Mouse (Mus musculus) erythroblast, adult 5-6 weeks (primary cell): Measurements from ENCODE around the gene Cdk2ap2. TPM values are rescaled to one million over a fixed set of nuclear protein-coding genes. Genes with fewer than 3 reads are reported as not detected.
"Not testable (repeated sequence)": the region's sequence is repeated elsewhere in the genome, so short reads cannot be mapped to it uniquely, and the experiment has no call there.

Experiments used
- ATAC-seq: replicated peaks from 2 replicates; pipeline ENCODE4 v1.8.0; 2016; ENCODE audit warnings: moderate number of reproducible peaks, mild to moderate bottlenecking, moderate TSS enrichment, inconsistent platforms; ENCODE audit not compliant: poor library complexity, low FRiP score, severe bottlenecking
- total RNA-seq, 2 experiments: library from RNA; stranded (forward) in 1 of 2; stranded (reverse) in 1 of 2; fragments of 150-400 nt in 1 of 2; fragments of 200-764, 138-1000 nt in 1 of 2; gene quantifications; 2 replicates each; pipeline versions ENCODE4 v1.2.3 to v1.2.4; 2015 to 2017; ENCODE audit warnings: low replicate concordance in 2 of 2

Gene Cdk2ap2
- total RNA-seq, 2 experiments from 2014 or later: 18.7 to 51.9 TPM

DNA sequence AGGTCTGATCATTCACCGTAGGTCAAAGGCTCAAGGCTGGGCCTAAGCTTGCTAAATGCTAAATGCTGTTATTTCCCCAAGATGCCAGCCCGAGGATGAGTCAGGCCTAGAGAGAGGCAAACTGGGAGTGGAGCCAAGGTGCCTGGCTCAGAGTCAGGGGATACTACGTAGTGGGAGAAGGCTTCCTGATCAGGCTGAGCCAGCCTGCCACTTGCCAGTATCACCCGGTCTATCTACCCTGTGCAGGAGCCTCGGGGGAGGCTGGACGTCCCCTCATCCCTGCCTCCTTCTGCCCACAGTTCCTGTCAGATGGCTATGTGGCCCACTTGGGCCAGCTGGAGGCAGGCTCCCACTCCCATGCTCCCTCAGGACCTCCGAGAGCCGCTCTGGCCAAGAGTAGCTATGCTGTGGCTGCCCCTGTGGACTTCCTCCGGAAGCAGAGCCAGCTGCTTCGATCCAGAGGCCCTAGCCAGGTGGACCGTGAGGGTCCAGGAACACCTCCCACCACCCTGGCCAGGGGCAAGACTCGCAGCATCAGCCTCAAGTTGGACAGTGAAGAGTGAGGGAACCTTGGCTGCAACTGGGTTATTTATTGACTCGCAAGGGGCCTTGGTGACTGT, 16.3 kb downstream of the Cdk2ap2 start:
- peak; percentile 88 for ATAC-seq

DNA sequence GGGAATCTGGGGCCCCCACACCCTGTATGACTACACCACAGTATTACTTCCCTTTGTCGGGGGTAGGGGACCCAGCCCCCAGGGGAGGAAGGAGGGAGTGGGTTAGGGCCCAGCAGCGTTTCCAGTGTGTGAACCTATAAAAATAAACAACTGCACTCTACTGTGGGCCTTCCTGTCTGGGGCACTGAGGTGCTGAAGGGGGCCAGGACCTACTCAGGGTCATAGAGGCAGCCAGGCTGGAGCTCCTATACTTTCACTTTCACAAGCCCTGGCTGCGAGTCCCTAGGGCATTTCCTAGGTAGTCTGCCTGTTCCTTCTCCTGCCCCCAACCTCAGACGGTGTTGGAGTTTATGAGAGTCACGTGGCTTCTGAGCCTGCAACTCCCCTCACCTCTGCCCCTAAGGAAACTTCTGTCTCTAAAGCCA, 16.8 kb downstream of the Cdk2ap2 start:
- peak; percentile 27 for ATAC-seq

DNA sequence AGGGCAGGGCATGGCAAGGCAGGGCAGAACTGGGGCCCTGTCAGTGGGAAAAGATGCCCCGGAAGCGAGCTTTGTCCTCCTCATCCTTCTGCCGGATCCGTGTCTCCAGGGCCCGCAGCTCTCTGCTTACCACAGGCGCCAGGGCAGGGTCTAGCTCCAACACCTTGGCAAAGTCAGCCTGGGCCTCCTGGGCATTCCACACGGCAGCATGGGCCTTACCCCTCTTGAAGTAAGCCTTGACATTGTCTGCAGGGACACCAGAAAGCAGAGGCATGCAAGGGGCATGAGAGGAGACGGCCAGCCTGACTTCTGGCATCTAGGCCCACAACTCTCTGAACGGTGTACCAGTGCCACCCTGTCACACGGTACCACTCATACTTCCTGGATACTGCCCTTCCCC, 17.6 kb downstream of the Cdk2ap2 start:
- no peak for ATAC-seq

DNA sequence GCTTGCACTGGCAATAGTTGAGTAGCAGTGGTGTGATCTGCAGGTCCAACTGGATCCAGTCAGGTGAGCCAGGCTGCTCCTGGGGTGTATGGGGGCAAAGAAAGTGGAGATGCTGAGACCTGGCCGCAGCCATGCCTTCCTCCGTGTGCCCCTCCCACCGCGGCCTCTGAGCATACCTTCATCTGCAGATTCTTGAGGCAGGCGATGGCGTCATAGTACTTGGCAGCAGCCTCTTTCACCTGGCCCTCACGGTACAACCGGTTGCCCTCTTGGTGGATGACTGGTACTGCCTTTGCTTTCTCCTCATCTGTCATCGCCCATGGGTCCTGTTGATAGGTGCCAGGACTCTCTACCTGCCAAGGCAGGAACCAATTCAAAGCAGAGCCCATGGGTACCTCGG, 18.2 kb downstream of the Cdk2ap2 start:
- ATAC-seq: no peak

DNA sequence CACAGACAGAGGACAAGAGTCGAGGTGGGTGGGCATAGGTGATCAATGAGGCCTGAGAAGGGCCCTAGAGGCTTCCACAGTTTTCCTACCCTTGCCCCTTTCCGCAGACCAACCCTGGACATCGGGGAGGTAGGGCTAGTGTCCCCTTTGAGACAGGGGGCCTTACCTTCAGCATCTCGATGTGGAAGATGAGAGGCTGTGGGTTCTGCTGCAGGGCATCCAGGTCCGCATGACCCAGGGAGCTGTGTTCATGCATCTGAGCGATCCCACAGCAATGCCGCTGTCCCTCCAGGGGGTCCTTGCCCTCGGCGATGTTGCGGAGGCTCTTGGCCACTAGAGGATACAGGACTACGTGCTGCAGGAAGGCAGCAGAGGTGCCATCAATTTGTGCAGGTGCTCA, 18.8 kb downstream of the Cdk2ap2 start:
- no peak for ATAC-seq

DNA sequence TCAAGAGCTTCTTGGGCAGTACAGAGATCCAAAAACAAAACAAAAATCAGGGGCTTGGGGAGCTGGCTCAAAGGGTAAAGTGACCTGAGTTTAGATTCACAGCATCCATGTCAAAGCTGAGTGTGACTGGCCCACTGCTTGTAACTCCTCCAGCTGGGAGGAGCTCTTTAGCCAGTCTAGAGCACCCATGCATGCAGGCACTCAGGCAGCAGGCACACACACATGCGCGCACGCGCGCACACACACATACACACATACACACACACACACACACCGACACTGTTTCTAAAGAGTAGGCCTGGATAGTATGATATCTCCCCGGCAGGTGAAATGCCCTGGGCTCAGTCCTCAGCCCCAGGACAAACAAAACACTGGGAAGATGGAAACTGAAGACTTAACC, 20.0 kb downstream of the Cdk2ap2 start:
- no peak for ATAC-seq

DNA sequence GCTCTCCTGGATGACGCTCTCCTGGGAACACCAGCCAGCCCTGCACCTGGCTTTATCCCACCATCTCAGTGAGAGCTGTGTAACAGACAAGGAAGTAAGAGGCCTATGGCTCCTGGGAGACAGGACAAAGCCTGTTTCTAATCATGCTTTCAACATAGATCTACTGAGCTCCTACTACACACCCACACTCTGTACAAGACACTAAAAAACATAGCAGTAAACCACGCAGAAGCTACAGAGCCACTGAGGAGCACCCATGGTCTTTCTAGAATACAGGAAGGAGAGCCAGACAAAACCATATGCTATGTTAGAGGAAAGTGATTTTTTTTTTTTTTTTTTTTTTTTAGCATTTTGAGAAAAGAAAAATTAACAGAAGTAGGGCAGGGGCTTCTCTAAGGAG, 21.4 kb downstream of the Cdk2ap2 start:
- ATAC-seq: no peak

DNA sequence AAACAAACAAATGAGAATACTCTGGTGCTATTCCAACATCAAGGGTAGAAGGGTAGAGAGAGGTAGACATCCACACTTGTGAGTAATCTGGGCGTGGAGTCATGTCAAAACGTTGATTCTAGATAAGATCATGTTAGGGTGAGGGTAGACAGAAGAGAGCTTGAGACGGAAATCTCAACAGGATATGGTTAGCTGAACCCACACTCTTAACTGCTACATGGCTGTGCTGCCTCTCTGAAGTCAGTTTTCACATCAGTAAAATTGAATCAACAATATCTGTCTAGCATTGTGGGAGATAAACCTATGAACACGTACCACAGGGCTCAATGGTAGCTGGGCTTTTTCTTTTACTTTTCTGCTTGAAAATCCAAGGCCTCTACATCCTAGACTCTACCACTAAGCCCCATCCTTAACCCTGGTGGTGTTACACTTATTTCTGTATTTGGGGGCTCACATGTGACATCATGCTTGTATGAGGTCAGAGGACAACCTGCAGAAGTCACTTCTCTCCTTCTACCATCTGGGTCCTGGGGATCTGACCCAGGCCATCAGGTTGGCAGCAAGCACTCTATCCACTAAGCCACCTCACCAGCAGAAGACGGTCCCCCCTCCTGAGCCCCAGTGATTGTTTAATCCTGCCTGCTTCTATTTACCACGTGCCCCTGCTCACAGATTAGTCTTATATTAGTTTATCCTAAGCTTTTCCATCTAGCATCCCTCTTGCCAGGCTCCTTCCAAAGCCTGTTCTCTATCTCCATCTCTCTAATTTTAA, 22.9 kb downstream of the Cdk2ap2 start:
- no peak for ATAC-seq

DNA sequence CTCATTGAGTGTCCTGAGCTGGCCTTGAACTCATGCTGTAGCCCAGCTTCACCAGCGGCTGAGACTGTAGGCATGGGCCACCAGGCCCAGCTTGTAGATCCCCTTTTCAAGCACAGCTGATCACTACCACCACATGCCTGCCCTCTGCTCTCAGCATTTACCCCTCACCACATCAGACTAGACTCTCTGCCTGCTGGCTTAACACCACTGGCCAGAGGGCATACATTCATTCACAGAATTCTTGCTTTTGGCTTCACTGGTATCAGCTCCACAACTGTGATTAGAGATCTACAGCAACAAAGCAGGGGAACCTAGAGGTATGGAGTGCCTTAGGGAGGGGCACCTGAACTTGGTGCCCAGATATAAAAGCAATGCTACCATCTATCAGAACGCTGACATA, 23.5 kb downstream of the Cdk2ap2 start:
- ATAC-seq: no peak

DNA sequence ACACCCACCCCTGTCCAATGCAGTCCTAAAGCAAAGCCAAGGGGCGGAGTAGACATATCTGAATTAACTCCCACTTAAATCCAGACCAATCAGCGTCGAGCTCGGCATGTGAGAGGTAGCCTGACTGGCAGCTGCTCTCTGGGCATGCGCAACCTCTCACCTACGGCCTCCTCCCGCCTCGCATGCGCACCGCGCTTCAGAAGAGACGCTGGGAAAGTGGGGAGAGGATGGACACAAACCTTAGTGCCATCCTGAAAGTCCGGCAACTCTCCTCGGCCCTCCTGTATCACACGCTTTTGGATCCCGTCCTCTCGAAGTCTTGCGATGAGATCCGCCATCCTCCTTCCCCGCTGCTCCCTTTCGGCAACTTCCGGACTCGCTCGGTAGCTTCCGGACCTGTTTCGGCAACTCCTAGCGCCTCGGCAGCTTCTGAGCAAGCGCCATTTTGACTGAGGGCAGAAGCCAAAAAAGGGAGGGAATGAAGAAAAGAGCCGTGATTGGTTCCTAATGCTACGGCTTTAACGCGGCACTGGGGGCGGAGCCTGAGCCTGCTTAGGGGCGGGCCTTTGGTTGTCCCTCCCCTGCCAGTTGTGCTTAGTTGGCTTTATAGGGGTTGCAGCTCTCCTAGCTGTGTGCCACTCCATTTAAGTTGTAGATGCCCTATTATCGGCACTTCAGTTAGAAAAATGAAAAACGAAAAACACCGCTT, 24.3 kb downstream of the Cdk2ap2 start:
- peak; percentile 76 for ATAC-seq

DNA sequence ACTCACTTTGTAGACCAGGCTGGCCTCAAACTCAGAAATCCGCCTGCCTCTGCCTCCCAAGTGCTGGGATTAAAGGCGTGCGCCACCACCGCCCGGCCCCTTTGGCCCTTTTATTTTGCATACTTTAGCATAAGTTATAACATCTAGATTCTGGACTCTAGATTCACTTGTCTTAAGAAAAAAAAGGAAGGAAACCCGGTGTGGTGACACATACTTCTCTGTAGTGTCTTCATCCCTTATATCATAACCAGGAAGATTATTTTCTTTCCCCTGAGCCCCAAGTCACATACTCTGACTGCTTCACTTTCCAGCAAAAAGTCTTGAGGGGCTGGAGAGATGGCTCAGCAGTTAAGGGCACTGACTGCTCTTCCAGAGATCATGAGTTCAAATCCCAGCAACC, 24.9 kb downstream of the Cdk2ap2 start:
- ATAC-seq: not testable (repeated sequence)

DNA sequence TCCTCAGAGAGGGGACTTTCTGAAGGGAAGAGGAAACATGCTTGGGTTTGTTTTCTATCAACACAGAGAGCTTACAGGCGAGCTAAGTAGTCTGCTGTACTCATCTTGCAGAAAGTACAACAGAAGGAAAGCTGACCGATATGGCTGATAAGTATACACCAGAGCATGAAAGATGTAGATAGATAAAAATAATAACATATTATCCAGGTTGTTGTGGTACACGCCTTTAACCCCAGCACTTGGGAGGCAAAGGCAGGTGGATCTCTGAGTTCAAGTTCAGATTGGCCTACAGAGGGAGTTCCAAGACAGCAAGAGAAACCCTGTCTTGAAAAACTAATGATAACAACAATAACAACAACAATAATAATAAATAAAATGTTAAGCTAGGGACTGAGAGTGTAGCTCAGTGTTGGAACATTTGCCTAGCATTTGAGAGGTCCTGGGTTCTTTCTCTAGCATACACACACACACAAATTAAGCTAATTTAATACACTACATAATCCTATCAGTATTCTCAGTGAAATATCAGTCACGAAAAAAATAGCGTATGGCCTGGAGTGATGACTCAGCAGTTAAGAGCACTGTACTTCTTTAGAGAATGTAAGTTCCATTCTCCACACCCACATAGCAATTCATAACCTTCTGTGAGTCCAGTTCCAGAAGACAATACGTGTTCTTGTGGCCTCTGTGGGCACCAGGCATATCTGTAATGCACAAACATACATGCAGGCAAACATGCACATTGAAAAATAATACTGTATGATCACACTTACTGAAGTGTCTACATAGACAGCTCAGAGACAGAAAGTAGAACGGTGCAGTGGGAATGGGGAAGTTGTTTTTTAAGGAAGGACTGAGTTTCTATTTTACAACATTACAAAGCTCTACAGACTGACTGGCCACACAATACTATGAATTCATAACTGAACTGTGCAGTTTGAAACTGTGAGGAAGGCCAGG, 25.7 kb downstream of the Cdk2ap2 start:
- ATAC-seq: no peak

DNA sequence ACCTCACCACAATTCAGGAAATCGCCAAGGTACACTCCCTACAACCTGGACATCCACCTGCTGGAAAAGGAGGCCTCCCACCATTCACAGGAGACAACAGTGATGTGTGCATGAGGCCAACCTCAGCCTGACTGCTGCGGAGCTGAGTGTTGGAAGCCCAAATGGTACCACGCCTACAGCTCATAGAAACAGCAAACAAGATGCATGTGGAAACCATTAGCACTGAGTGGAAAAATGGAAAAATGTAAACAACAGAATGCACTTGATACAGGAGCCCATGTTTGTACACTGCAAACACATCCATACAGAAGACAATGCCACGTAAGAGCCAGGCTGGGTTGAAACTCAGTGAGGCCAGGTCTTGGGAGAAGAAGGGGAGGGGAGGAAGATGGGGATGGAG, 27.4 kb downstream of the Cdk2ap2 start:
- ATAC-seq: no peak

DNA sequence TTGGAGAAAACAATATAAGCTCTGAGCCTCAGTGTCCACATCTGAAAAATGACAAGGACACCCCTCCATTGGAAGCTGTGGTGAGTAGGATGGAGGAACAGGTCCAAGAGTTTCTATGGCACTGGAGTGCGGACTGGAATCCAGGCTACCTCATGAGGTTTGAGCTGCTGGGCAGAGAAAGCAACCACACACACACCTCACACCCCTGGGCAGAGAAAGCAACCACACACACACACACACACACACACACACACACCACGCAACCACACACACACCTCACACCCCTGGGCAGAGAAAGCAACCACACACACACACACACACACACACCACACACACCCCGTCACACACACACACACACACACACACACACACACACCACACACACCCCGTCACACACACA, 28.3 kb downstream of the Cdk2ap2 start:
- ATAC-seq: not testable (repeated sequence)

DNA sequence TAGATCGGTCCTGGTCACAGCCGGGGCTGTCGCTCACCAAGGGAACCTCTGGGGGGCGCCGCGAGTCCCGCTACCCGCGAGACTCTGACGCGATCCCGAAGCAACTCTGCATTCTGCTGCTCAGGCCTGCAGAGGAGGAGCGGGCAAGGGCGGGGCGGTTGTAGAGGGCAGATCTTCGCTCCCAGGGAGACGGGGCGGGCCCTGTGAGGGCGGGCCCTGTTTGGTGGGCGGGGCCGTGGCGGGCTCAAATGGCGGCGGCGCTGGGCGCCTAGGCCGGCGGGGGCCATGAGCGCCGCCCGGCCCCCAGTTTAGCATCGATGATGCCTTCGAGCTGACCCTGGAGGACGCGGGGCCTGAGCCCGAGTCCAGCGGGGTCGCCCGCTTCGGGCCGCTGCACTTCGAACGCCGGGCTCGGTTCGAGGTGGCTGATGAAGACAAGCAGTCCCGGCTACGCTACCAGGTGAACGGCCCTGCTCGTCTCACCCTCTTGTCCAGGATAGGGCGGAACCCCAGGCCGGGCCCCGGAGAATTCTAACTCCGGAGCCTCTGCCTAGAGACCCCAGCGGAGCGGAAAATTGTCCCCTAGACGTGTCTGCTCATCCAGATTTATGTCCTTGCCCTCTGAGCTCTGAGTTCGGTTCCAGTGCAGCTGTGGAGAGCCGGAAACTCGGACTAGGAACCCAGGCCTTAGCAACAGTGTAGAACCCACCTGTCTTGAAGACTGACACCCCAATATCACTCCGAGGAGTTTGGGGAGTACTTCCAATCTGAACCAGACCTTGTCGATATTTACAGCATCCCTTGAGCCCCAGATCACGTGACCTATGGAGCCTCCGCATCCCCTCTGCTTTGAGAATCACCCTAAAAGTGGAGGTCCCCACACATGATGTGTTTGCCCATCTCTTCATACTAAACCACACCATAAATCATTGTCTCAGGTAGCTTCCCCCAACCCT, 29.0 kb downstream of the Cdk2ap2 start, which contains the start of gene Aip:
Gene Aip, minus strand, starts transcription at position 118 of the 956 bp plus-strand sequence.
- ATAC-seq: peak; percentile 72

DNA sequence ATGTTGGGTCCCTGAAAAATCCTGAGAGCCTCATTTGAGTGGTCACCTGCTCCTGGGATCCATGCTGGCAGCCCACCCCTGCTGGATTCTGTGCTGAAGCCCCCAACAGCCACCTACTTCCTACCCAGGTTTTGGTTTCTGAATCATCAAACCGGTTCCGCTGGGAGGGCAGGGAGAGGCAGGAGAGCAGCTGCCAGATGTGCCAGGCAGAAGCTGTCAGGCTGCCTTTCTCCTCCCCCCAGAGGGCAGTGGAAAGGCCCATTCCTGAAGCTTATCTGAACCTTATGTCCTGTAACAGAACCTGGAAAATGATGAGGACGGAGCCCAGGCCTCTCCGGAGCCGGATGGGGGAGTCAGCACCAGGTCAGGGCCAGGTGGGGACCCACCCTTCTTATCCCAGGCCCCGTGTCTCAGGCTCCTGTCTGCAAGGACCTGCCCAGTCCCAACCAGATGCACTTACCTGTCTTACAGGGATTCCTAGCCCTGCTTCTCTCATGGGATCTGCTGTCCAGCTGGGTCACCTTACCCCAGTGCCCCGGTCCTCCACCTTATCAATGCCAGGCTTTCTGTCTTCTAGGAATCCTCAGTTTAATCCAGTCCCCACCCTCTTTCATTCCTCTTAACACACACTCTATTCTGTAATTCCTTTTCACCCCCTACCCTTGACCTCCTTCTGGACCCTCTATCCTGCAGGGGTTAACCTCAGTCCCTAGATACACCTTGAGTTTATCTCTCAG, 29.9 kb downstream of the Cdk2ap2 start:
- ATAC-seq: peak; percentile 14; the same call in 1 of the 2 replicates

DNA sequence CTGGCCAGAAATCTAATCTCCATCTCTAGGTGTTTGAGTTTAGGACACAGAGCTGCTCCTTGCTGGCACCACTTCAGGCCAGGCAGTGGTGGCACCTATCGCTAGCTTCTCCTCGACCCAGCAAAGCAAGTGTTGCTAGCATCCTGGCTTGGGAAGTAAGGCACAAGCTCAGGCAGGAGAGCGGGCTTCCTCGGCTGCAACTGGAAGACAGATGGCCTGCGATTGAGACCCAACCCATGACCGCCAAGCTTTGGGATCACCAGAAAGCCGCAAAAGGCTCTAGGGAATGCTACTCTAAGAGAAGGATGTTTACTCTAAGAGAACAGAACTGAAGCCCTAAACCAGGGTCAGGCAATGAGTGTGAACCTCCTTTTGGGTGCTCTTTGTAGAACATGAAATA, 32.5 kb downstream of the Cdk2ap2 start:
- ATAC-seq: no peak

DNA sequence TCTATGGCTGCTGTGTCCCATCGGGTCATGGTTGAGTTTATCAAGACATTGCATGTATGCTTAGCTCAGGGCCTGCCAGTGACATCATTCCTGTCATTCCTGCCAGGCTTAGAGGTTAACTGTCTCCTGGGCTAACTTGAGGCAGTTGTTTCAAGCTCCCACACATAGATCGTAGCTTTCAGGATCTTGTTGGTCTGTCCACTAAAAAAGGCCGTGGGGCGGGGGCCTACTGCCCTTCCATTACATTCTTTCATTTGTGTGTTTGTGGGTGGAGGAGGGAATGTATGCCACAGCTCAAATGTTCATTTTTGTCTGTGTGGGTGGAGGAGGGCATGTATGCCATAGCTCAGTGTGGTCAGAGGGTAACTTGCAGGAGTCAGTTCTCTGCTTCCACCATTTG, 33.1 kb downstream of the Cdk2ap2 start:
- 0 out of 2 replicates have a peak, but pooled peaks have one; percentile 6 for ATAC-seq
